Comparison of ENCODE assay signal across 8 mouse cellular contexts in genomic region chr8:110847171-110847549, GRCm38 (mm10). TPM values are rescaled to one million over a fixed set of nuclear protein-coding genes. Genes with fewer than 3 reads are reported as not detected.
DNase-seq lines count a peak whose midpoint lies in the region; ATAC-seq and TF ChIP-seq lines count a peak whose summit lies in the region.

No protein-coding gene starts in this region.

- TF ChIP-seq CTCF in lung, postnatal 0 days (IDR thresholded peaks at IDR 0.05), result no peak

- no peaks in the 10 kb centered on the region; the same call in 1 of the 2 replicates for H3K4me1 ChIP-seq in lung, postnatal 0 days (ENCODE audit: insufficient read depth, low read depth, low read length)
- H3K4me1 ChIP-seq in limb, embryonic 14.5 days (ENCODE audit: control insufficient read depth, insufficient read depth, low read length), result peaks cover 17% of the 10 kb centered on the region
- H3K4me1 ChIP-seq in stomach, embryonic 14.5 days (ENCODE audit: control insufficient read depth, insufficient read depth, low read length), result 0 out of 2 replicates have a peak, but pooled peaks cover 9% of the 10 kb centered on the region

- no peaks in the 10 kb centered on the region for H3K27me3 ChIP-seq in lung, postnatal 0 days (replicated peaks; ENCODE audit: insufficient read depth, low read length)
- no peaks in the 10 kb centered on the region for H3K27me3 ChIP-seq in limb, embryonic 14.5 days (ENCODE audit: control insufficient read depth, insufficient read depth, low read length)
- no peaks in the 10 kb centered on the region for H3K27me3 ChIP-seq in stomach, embryonic 14.5 days (ENCODE audit: control insufficient read depth, insufficient read depth, low read length)

- TF ChIP-seq POLR2A in limb, embryonic 14.5 days (IDR thresholded peaks at IDR 0.05; ENCODE audit: borderline replicate concordance, extremely low read depth, insufficient read depth, insufficient read length), result no peak

- H3K9me3 ChIP-seq in lung, postnatal 0 days (ENCODE audit: low read length), result no peaks in the 10 kb centered on the region
- H3K9me3 ChIP-seq in limb, embryonic 14.5 days (ENCODE audit: control insufficient read depth, low read length), result no peaks in the 10 kb centered on the region
- no peaks in the 10 kb centered on the region for H3K9me3 ChIP-seq in stomach, embryonic 14.5 days (ENCODE audit: control insufficient read depth, low read depth, low read length)

- peak overlapping the region; percentile 85 for H3K9ac ChIP-seq in lung, postnatal 0 days (replicated peaks; ENCODE audit: low read depth)
- H3K9ac ChIP-seq in limb, embryonic 14.5 days (ENCODE audit: low read depth, low read length, severe bottlenecking), result peak overlapping the region; percentile 97
- peak overlapping the region; percentile 73 for H3K9ac ChIP-seq in stomach, embryonic 14.5 days (replicated peaks; ENCODE audit: low read depth, low read length)

- H3K4me2 ChIP-seq in lung, postnatal 0 days (replicated peaks; ENCODE audit: low read depth, low read length), result peak overlapping the region; percentile 60
- peak overlapping the region; percentile 59 for H3K4me2 ChIP-seq in limb, embryonic 14.5 days (replicated peaks; ENCODE audit: low read depth, low read length, severe bottlenecking)
- peak overlapping the region; percentile 65 for H3K4me2 ChIP-seq in stomach, embryonic 14.5 days (replicated peaks; ENCODE audit: low read depth, low read length)

- peaks cover 25% of the 10 kb centered on the region; the same call in 1 of the 2 replicates for H3K36me3 ChIP-seq in lung, postnatal 0 days (ENCODE audit: insufficient read depth, low read length)
- H3K36me3 ChIP-seq in limb, embryonic 14.5 days (ENCODE audit: control insufficient read depth, insufficient read depth, low read length), result peaks cover 56% of the 10 kb centered on the region
- peaks cover 50% of the 10 kb centered on the region for H3K36me3 ChIP-seq in stomach, embryonic 14.5 days (ENCODE audit: control insufficient read depth, insufficient read depth, low read length)

- under 1% methylated on average over 13 of the region's 13 CpGs for WGBS in lung, postnatal 0 days
- 2% methylated on average over 13 of the region's 13 CpGs for WGBS in limb, embryonic 14.5 days
- 2% methylated on average over 13 of the region's 13 CpGs for WGBS in stomach, embryonic 14.5 days

- peak; percentile 61 for DNase-seq in lung, postnatal 0 days (ENCODE audit: low spot score)
- no peak for DNase-seq in lung, postnatal 14 days
- no peak for DNase-seq in limb, embryonic 14.5 days (ENCODE audit: low spot score)
- no peak for DNase-seq in adrenal gland, adult 8-10 months
- DNase-seq in adrenal gland, postnatal 25 days, result no peak
- DNase-seq in adrenal gland, postnatal 10 days, result no peak

- H3K27ac ChIP-seq in lung, postnatal 0 days (ENCODE audit: low read length), result peak overlapping the region; percentile 87
- peak overlapping the region; percentile 81 for H3K27ac ChIP-seq in limb, embryonic 14.5 days (replicated peaks; ENCODE audit: low read depth, low read length)
- peak overlapping the region; percentile 72; the same call in 1 of the 2 replicates for H3K27ac ChIP-seq in stomach, embryonic 14.5 days (ENCODE audit: low read length)

- peak overlapping the region; percentile 79 for H3K4me3 ChIP-seq in lung, postnatal 0 days (ENCODE audit: low read depth, low read length)
- peak overlapping the region; percentile 98 for H3K4me3 ChIP-seq in limb, embryonic 14.5 days (replicated peaks; ENCODE audit: low read length)
- H3K4me3 ChIP-seq in stomach, embryonic 14.5 days (ENCODE audit: low read depth, low read length), result peak overlapping the region; percentile 75

- no peak for TF ChIP-seq EP300 in lung, postnatal 0 days (IDR thresholded peaks at IDR 0.05)

- no peak; the same call in 1 of the 2 replicates for ATAC-seq in lung, postnatal 0 days
- ATAC-seq in erythroid progenitor cell, adult 5-6 weeks (replicated peaks; ENCODE audit: low FRiP score, poor library complexity, severe bottlenecking), result peak; percentile 7; the same call in 1 of the 2 replicates
- ATAC-seq in limb, embryonic 14.5 days (ENCODE audit: low FRiP score, low read depth), result no peak
- ATAC-seq in stomach, embryonic 14.5 days (ENCODE audit: insufficient number of reproducible peaks, insufficient read depth, low FRiP score, low read depth), result 0 out of 2 replicates have a peak, but pooled peaks have one; percentile 11

RNA-seq across cellular contexts. Expression of gene Sf3b3, which starts 0.6 kb away (rescaled TPM):
- polyA plus RNA-seq in lung, postnatal 0 days (2015; fragmentation: Nextera tagmentation; extraction: Ambion mirVana), result 41.1 and 45.3 TPM in 2 replicates
- total RNA-seq in erythroid progenitor cell, adult 5-6 weeks (2015; ENCODE audit: low replicate concordance), result 46.5 and 49.7 TPM in 2 replicates
- 57.1 and 60.3 TPM in 2 replicates for total RNA-seq in erythroid progenitor cell, adult 5-6 weeks (2017; ENCODE audit: low replicate concordance)
- 92.7 and 96.2 TPM in 2 replicates for polyA plus RNA-seq in limb, embryonic 14.5 days (2012; rRNA removed)
- 132 and 150 TPM in 2 replicates for polyA plus RNA-seq in limb, embryonic 14.5 days (2014; fragmentation: Nextera tagmentation; extraction: Ambion mirVana)
- 148 TPM in 2 replicates for polyA plus RNA-seq in stomach, embryonic 14.5 days (2014; fragmentation: Nextera tagmentation; extraction: Ambion mirVana)
- total RNA-seq in adrenal gland, adult 8-10 months (2022), result 10 to 100 TPM; 68.4 to 87.8 (median 77.1) TPM
- total RNA-seq in adrenal gland, postnatal 25 days (2021), result 81.6 and 86.5 TPM in 2 replicates
- total RNA-seq in adrenal gland, postnatal 10 days (2021), result 10 to 100 TPM; 61.0 to 74.0 TPM

RNA-seq across cellular contexts. Expression of gene Cog4, which starts 0.8 kb away (rescaled TPM):
- 43.3 and 46.4 TPM in 2 replicates for polyA plus RNA-seq in lung, postnatal 0 days (2015; fragmentation: Nextera tagmentation; extraction: Ambion mirVana)
- 18.9 and 27.4 TPM in 2 replicates for total RNA-seq in erythroid progenitor cell, adult 5-6 weeks (2015; ENCODE audit: low replicate concordance)
- 21.6 and 55.7 TPM in 2 replicates for total RNA-seq in erythroid progenitor cell, adult 5-6 weeks (2017; ENCODE audit: low replicate concordance)
- polyA plus RNA-seq in limb, embryonic 14.5 days (2012; rRNA removed), result 41.2 and 44.5 TPM in 2 replicates
- polyA plus RNA-seq in limb, embryonic 14.5 days (2014; fragmentation: Nextera tagmentation; extraction: Ambion mirVana), result 65.5 and 75.4 TPM in 2 replicates
- polyA plus RNA-seq in stomach, embryonic 14.5 days (2014; fragmentation: Nextera tagmentation; extraction: Ambion mirVana), result 61.5 and 67.4 TPM in 2 replicates
- 100 to 1,000 TPM in 1 of 4 experiments, 10 to 100 TPM in 3; 76.3 to 100 (median 88.2) TPM for total RNA-seq in adrenal gland, adult 8-10 months (2022)
- 75.8 and 100 TPM in 2 replicates for total RNA-seq in adrenal gland, postnatal 25 days (2021)
- total RNA-seq in adrenal gland, postnatal 10 days (2021), result 10 to 100 TPM; 75.3 to 89.4 TPM

RNA-seq across cellular contexts. Expression of gene Il34, which starts 41.4 kb away (rescaled TPM):
- 23.3 and 29.6 TPM in 2 replicates for polyA plus RNA-seq in lung, postnatal 0 days (2015; fragmentation: Nextera tagmentation; extraction: Ambion mirVana)
- 1.3 TPM in 1 of 2 replicates, not detected in the other for total RNA-seq in erythroid progenitor cell, adult 5-6 weeks (2015; ENCODE audit: low replicate concordance)
- total RNA-seq in erythroid progenitor cell, adult 5-6 weeks (2017; ENCODE audit: low replicate concordance), result 0.91 TPM in 1 of 2 replicates, not detected in the other
- polyA plus RNA-seq in limb, embryonic 14.5 days (2012; rRNA removed), result 1.4 and 1.6 TPM in 2 replicates
- polyA plus RNA-seq in limb, embryonic 14.5 days (2014; fragmentation: Nextera tagmentation; extraction: Ambion mirVana), result 0.95 and 1.2 TPM in 2 replicates
- polyA plus RNA-seq in stomach, embryonic 14.5 days (2014; fragmentation: Nextera tagmentation; extraction: Ambion mirVana), result 1.2 and 1.5 TPM in 2 replicates
- 100 to 1,000 TPM in 1 of 4 experiments, 10 to 100 TPM in 3; 51.6 to 101 (median 76.5) TPM for total RNA-seq in adrenal gland, adult 8-10 months (2022)
- 21.6 and 38.6 TPM in 2 replicates for total RNA-seq in adrenal gland, postnatal 25 days (2021)
- 1 to 10 TPM; 8.6 to 9.9 TPM for total RNA-seq in adrenal gland, postnatal 10 days (2021)

RNA-seq across cellular contexts. Expression of gene Fuk, which starts 55.1 kb away (rescaled TPM):
- 6.2 and 6.7 TPM in 2 replicates for polyA plus RNA-seq in lung, postnatal 0 days (2015; fragmentation: Nextera tagmentation; extraction: Ambion mirVana)
- total RNA-seq in erythroid progenitor cell, adult 5-6 weeks (2015; ENCODE audit: low replicate concordance), result 0.42 TPM in 1 of 2 replicates, not detected in the other
- total RNA-seq in erythroid progenitor cell, adult 5-6 weeks (2017; ENCODE audit: low replicate concordance), result 0.51 and 1.4 TPM in 2 replicates
- polyA plus RNA-seq in limb, embryonic 14.5 days (2012; rRNA removed), result 16.2 and 22.4 TPM in 2 replicates
- 10.4 and 10.6 TPM in 2 replicates for polyA plus RNA-seq in limb, embryonic 14.5 days (2014; fragmentation: Nextera tagmentation; extraction: Ambion mirVana)
- polyA plus RNA-seq in stomach, embryonic 14.5 days (2014; fragmentation: Nextera tagmentation; extraction: Ambion mirVana), result 8.2 and 9.0 TPM in 2 replicates
- total RNA-seq in adrenal gland, adult 8-10 months (2022), result 10 to 100 TPM; 11.1 to 19.0 (median 15.8) TPM
- total RNA-seq in adrenal gland, postnatal 25 days (2021), result 10.5 and 12.0 TPM in 2 replicates
- total RNA-seq in adrenal gland, postnatal 10 days (2021), result 10 to 100 TPM in 1 of 2 experiments, 1 to 10 TPM in 1; 7.9 to 10.6 TPM

Comparison
In these comparisons a context has a peak if more than half of its experiments do, and no peak if none do; other contexts are left out.
1. ATAC-seq: peak in erythroid progenitor cell, adult 5-6 weeks (single experiment) and stomach, embryonic 14.5 days (single experiment); none in lung, postnatal 0 days (single experiment) and limb, embryonic 14.5 days (single experiment).
2. RNA of gene Il34, which starts 41.4 kb away (total RNA-seq): 51.6 to 101 TPM in adrenal gland, adult 8-10 months, 21.6 to 38.6 TPM in adrenal gland, postnatal 25 days and 8.6 to 9.9 TPM in adrenal gland, postnatal 10 days; 0.91 to 1.3 TPM in erythroid progenitor cell, adult 5-6 weeks; every median in the first group is over 4 times any median in the second.
3. Peak in every context shown above with its lines, with median percentiles within 50 percentile points of each other: H3K27ac ChIP-seq, H3K4me2 ChIP-seq, H3K4me3 ChIP-seq and H3K9ac ChIP-seq.